Mouse (Mus musculus): Measurements from ENCODE around the gene Gpr107.

GRCm38 (mm10) chr2:31173290-31173689 lies 21.2 kb downstream of the Gpr107 start:
- no peak for TF ChIP-seq POLR2A (IDR thresholded peaks at IDR 0.05; ENCODE audit: control insufficient read depth, low read depth, low read length)
- TF ChIP-seq CTCF (IDR thresholded peaks at IDR 0.05; ENCODE audit: control insufficient read depth, insufficient read depth, insufficient replicate concordance, low read depth, low read length): no peak
